Mouse (Mus musculus): ENCODE measurements around the gene Palld. TPM values are rescaled to one million over a fixed set of nuclear protein-coding genes. Genes with fewer than 3 reads are reported as not detected.

Gene Palld
- polyA plus RNA-seq, 1 experiment from 2014 or later = 17.3 TPM

- no peak for ATAC-seq
- Histone ChIP-seq H3K4me2 (ENCODE audit: low read length) (no peak overlapping the region), H3K36me3 (ENCODE audit: control insufficient read depth, insufficient read depth, low read length) (no peaks in the 10 kb centered on the region), H3K4me1 (ENCODE audit: control insufficient read depth, insufficient read depth, low read depth, low read length) (no peaks in the 10 kb centered on the region), H3K9ac (ENCODE audit: low read depth, low read length) (no peak overlapping the region), H3K27me3 (replicated peaks; ENCODE audit: control insufficient read depth, insufficient read depth, low read length) (no peaks in the 10 kb centered on the region), H3K9me3 (ENCODE audit: control insufficient read depth, low read length) (no peaks in the 10 kb centered on the region), H3K4me3 (ENCODE audit: low read length) (no peak overlapping the region), H3K27ac (ENCODE audit: low read depth, low read length) (no peak overlapping the region)
- 67% methylated on average over 4 of the region's 4 CpGs for WGBS
Observed at GRCm38 (mm10) chr8:61575096-61575653, 327.3 kb downstream of the Palld start.

GRCm38 (mm10) chr8:61574526-61574925, 328.0 kb downstream of the Palld start:
- Histone ChIP-seq H3K4me3 (ENCODE audit: low read length) (no peak overlapping the region), H3K4me1 (ENCODE audit: control insufficient read depth, insufficient read depth, low read depth, low read length) (no peaks in the 10 kb centered on the region), H3K4me2 (ENCODE audit: low read length) (no peak overlapping the region), H3K27me3 (replicated peaks; ENCODE audit: control insufficient read depth, insufficient read depth, low read length) (no peaks in the 10 kb centered on the region), H3K36me3 (ENCODE audit: control insufficient read depth, insufficient read depth, low read length) (no peaks in the 10 kb centered on the region), H3K9ac (ENCODE audit: low read depth, low read length) (no peak overlapping the region), H3K9me3 (ENCODE audit: control insufficient read depth, low read length) (no peaks in the 10 kb centered on the region), H3K27ac (ENCODE audit: low read depth, low read length) (no peak overlapping the region)
- no peak for ATAC-seq
- 83% methylated on average over 7 of the region's 7 CpGs for WGBS

GRCm38 (mm10) chr8:61573179-61573937, 329.1 kb downstream of the Palld start:
- ATAC-seq = no peak
- no peaks in the 10 kb centered on the region for H3K27me3 ChIP-seq (replicated peaks; ENCODE audit: control insufficient read depth, insufficient read depth, low read length)
- H3K4me3 ChIP-seq (ENCODE audit: low read length) = no peak overlapping the region
- H3K27ac ChIP-seq (ENCODE audit: low read depth, low read length) = no peak overlapping the region
- H3K9ac ChIP-seq (ENCODE audit: low read depth, low read length) = no peak overlapping the region
- WGBS = 73% methylated on average over 8 of the region's 8 CpGs
- H3K36me3 ChIP-seq (ENCODE audit: control insufficient read depth, insufficient read depth, low read length) = no peaks in the 10 kb centered on the region
- no peaks in the 10 kb centered on the region for H3K4me1 ChIP-seq (ENCODE audit: control insufficient read depth, insufficient read depth, low read depth, low read length)
- H3K9me3 ChIP-seq (ENCODE audit: control insufficient read depth, low read length) = no peaks in the 10 kb centered on the region
- H3K4me2 ChIP-seq (ENCODE audit: low read length) = no peak overlapping the region

- Histone ChIP-seq H3K4me3 (ENCODE audit: low read length) (no peak overlapping the region), H3K36me3 (ENCODE audit: control insufficient read depth, insufficient read depth, low read length) (no peaks in the 10 kb centered on the region), H3K9ac (ENCODE audit: low read depth, low read length) (no peak overlapping the region), H3K27me3 (replicated peaks; ENCODE audit: control insufficient read depth, insufficient read depth, low read length) (no peaks in the 10 kb centered on the region), H3K27ac (ENCODE audit: low read depth, low read length) (no peak overlapping the region), H3K9me3 (ENCODE audit: control insufficient read depth, low read length) (no peaks in the 10 kb centered on the region), H3K4me1 (ENCODE audit: control insufficient read depth, insufficient read depth, low read depth, low read length) (no peaks in the 10 kb centered on the region), H3K4me2 (ENCODE audit: low read length) (no peak overlapping the region)
- 88% methylated on average over 6 of the region's 6 CpGs for WGBS
- no peak for ATAC-seq
Observed at GRCm38 (mm10) chr8:61572697-61573096, 329.8 kb downstream of the Palld start.

- H3K27ac ChIP-seq (ENCODE audit: low read depth, low read length) = no peak overlapping the region
- H3K4me3 ChIP-seq (ENCODE audit: low read length) = no peak overlapping the region
- H3K4me2 ChIP-seq (ENCODE audit: low read length) = no peak overlapping the region
- no peaks in the 10 kb centered on the region for H3K27me3 ChIP-seq (replicated peaks; ENCODE audit: control insufficient read depth, insufficient read depth, low read length)
- H3K9ac ChIP-seq (ENCODE audit: low read depth, low read length) = no peak overlapping the region
- H3K4me1 ChIP-seq (ENCODE audit: control insufficient read depth, insufficient read depth, low read depth, low read length) = no peaks in the 10 kb centered on the region
- H3K9me3 ChIP-seq (ENCODE audit: control insufficient read depth, low read length) = no peaks in the 10 kb centered on the region
- no peaks in the 10 kb centered on the region for H3K36me3 ChIP-seq (ENCODE audit: control insufficient read depth, insufficient read depth, low read length)
- ATAC-seq = no peak
- 91% methylated on average over 2 of the region's 2 CpGs for WGBS
Observed at GRCm38 (mm10) chr8:61570637-61571036, 331.9 kb downstream of the Palld start.

GRCm38 (mm10) chr8:61569721-61570120, 332.8 kb downstream of the Palld start:
- Histone ChIP-seq H3K36me3 (ENCODE audit: control insufficient read depth, insufficient read depth, low read length) (no peaks in the 10 kb centered on the region), H3K27me3 (replicated peaks; ENCODE audit: control insufficient read depth, insufficient read depth, low read length) (no peaks in the 10 kb centered on the region), H3K9ac (ENCODE audit: low read depth, low read length) (no peak overlapping the region), H3K4me2 (ENCODE audit: low read length) (no peak overlapping the region), H3K27ac (ENCODE audit: low read depth, low read length) (no peak overlapping the region), H3K4me3 (ENCODE audit: low read length) (no peak overlapping the region), H3K4me1 (ENCODE audit: control insufficient read depth, insufficient read depth, low read depth, low read length) (no peaks in the 10 kb centered on the region), H3K9me3 (ENCODE audit: control insufficient read depth, low read length) (no peaks in the 10 kb centered on the region)
- ATAC-seq = no peak
- WGBS = 63% methylated on average over 4 of the region's 4 CpGs

GRCm38 (mm10) chr8:61569211-61569610, 333.3 kb downstream of the Palld start:
- Histone ChIP-seq H3K9ac (ENCODE audit: low read depth, low read length) (no peak overlapping the region), H3K4me3 (ENCODE audit: low read length) (no peak overlapping the region), H3K27me3 (replicated peaks; ENCODE audit: control insufficient read depth, insufficient read depth, low read length) (no peaks in the 10 kb centered on the region), H3K4me2 (ENCODE audit: low read length) (no peak overlapping the region), H3K4me1 (ENCODE audit: control insufficient read depth, insufficient read depth, low read depth, low read length) (no peaks in the 10 kb centered on the region), H3K27ac (ENCODE audit: low read depth, low read length) (no peak overlapping the region), H3K9me3 (ENCODE audit: control insufficient read depth, low read length) (no peaks in the 10 kb centered on the region), H3K36me3 (ENCODE audit: control insufficient read depth, insufficient read depth, low read length) (no peaks in the 10 kb centered on the region)
- no peak for ATAC-seq

GRCm38 (mm10) chr8:61563378-61563777, 339.1 kb downstream of the Palld start:
- Histone ChIP-seq H3K9me3 (ENCODE audit: control insufficient read depth, low read length) (no peaks in the 10 kb centered on the region), H3K4me1 (ENCODE audit: control insufficient read depth, insufficient read depth, low read depth, low read length) (no peaks in the 10 kb centered on the region), H3K4me3 (ENCODE audit: low read length) (no peak overlapping the region), H3K36me3 (ENCODE audit: control insufficient read depth, insufficient read depth, low read length) (no peaks in the 10 kb centered on the region), H3K4me2 (ENCODE audit: low read length) (no peak overlapping the region), H3K27ac (ENCODE audit: low read depth, low read length) (no peak overlapping the region), H3K9ac (ENCODE audit: low read depth, low read length) (no peak overlapping the region), H3K27me3 (replicated peaks; ENCODE audit: control insufficient read depth, insufficient read depth, low read length) (no peaks in the 10 kb centered on the region)
- ATAC-seq = no peak
- 76% methylated on average over 4 of the region's 4 CpGs for WGBS

GRCm38 (mm10) chr8:61562626-61563025, 339.9 kb downstream of the Palld start:
- ATAC-seq = no peak
- Histone ChIP-seq H3K9ac (ENCODE audit: low read depth, low read length) (no peak overlapping the region), H3K27me3 (replicated peaks; ENCODE audit: control insufficient read depth, insufficient read depth, low read length) (no peaks in the 10 kb centered on the region), H3K4me1 (ENCODE audit: control insufficient read depth, insufficient read depth, low read depth, low read length) (no peaks in the 10 kb centered on the region), H3K36me3 (ENCODE audit: control insufficient read depth, insufficient read depth, low read length) (no peaks in the 10 kb centered on the region), H3K9me3 (ENCODE audit: control insufficient read depth, low read length) (no peaks in the 10 kb centered on the region), H3K4me3 (ENCODE audit: low read length) (no peak overlapping the region), H3K4me2 (ENCODE audit: low read length) (no peak overlapping the region), H3K27ac (ENCODE audit: low read depth, low read length) (no peak overlapping the region)
- WGBS = 89% methylated on average over 4 of the region's 4 CpGs

Data from hindbrain, embryonic 16.5 days (tissue).